Mouse (Mus musculus) embryonic facial prominence, embryonic 10.5 days (tissue): ENCODE data around the gene Serpina3a. TPM values are rescaled to one million over a fixed set of nuclear protein-coding genes. Genes with fewer than 3 reads are reported as not detected.

Experiments
- DNase-seq: peaks from one replicate; pipeline ENCODE4 v3.0.0-alpha.2; 2017; ENCODE audit warnings: low spot score
- H3K27ac ChIP-seq: fragments of 300-500 bp; sonication (generic); replicated peaks from 2 replicates; pipeline ENCODE4 v1.5.1; 2016; ENCODE audit warnings: mild to moderate bottlenecking
- H3K27me3 ChIP-seq: fragments of 300-500 bp; sonication (generic); replicated peaks from 2 replicates; pipeline ENCODE4 v1.6.1; 2016; ENCODE audit warnings: low read depth, mild to moderate bottlenecking; ENCODE audit not compliant: poor library complexity, severe bottlenecking
- H3K36me3 ChIP-seq: fragments of 300-500 bp; sonication (generic); replicated peaks from 2 replicates; pipeline ENCODE4 v1.6.1; 2016; ENCODE audit warnings: mild to moderate bottlenecking, moderate library complexity
- H3K4me1 ChIP-seq: fragments of 300-500 bp; sonication (generic); 2 replicates; pipeline ENCODE4 v1.6.1; 2016
- H3K4me3 ChIP-seq: fragments of 300-500 bp; sonication (generic); 2 replicates; pipeline ENCODE4 v1.5.1; 2016; ENCODE audit warnings: mild to moderate bottlenecking, moderate library complexity
- H3K9me3 ChIP-seq: fragments of 300-500 bp; sonication (generic); 2 replicates; pipeline ENCODE4 v1.6.1; 2016; ENCODE audit warnings: mild to moderate bottlenecking
- WGBS: fragments of 180-500 bp; shearing (Covaris S2); methylation state at CpG from one replicate; pipeline ENCODE4 v1.1.7; 2016; 5-methylcytosine and 5-hydroxymethylcytosine counted together
- polyA plus RNA-seq: library from polyadenylated mRNA; unstranded; fragments of >200 nt; fragmentation: Nextera tagmentation; extraction: Ambion mirVana; gene quantifications from 2 replicates; pipeline ENCODE4 v1.2.1, GENCODE M21; 2016

Gene Serpina3a
- polyA plus RNA-seq, 1 experiment from 2014 or later, result not detected

- DNase-seq, result no peak
These were observed 4.0 kb upstream of the Serpina3a start for GRCm38 (mm10) chr12:104108507-104108906.

GRCm38 (mm10) chr12:104114921-104115579, 2.5 kb downstream of the Serpina3a start:
- 68% methylated on average over 3 of the region's 3 CpGs for WGBS
- H3K4me3 ChIP-seq, result no peak overlapping the region
- no peaks in the 10 kb centered on the region for H3K36me3 ChIP-seq
- no peak for DNase-seq
- H3K9me3 ChIP-seq, result no peaks in the 10 kb centered on the region
- no peak overlapping the region for H3K27ac ChIP-seq
- no peaks in the 10 kb centered on the region for H3K27me3 ChIP-seq
- no peaks in the 10 kb centered on the region for H3K4me1 ChIP-seq

More at GRCm38 (mm10) chr12:104108507-104108906, 4.0 kb upstream of the Serpina3a start:
- H3K4me1 ChIP-seq, result no peaks in the 10 kb centered on the region
- no peak overlapping the region for H3K27ac ChIP-seq
- no peak overlapping the region for H3K4me3 ChIP-seq
- no peaks in the 10 kb centered on the region for H3K27me3 ChIP-seq
- no peaks in the 10 kb centered on the region for H3K36me3 ChIP-seq
- no peaks in the 10 kb centered on the region for H3K9me3 ChIP-seq
- 76% methylated on average over 2 of the region's 2 CpGs for WGBS

DNA sequence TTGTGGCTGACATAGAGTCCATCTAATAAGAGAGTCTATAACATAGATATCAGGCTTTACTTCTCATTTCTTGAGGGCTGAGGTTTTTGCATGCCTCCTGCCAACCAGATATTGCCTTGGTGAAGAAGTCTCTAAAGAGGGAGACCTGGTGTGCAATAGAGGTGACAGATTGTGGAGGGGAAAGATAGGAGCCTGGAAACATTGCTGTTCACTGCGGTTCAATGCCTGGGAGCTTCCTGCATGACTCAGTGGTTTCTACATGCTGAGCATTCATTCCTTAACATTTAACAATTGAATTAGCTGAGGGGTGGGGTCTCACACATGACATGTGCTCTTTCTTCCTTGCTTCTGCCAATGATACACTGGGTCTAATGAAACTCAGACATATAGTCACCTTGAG, 10.6 kb downstream of the Serpina3a start:
- no peak overlapping the region for H3K4me3 ChIP-seq
- no peaks in the 10 kb centered on the region for H3K9me3 ChIP-seq
- no peaks in the 10 kb centered on the region for H3K4me1 ChIP-seq
- no peak overlapping the region for H3K27ac ChIP-seq
- WGBS, result 98% methylated on average over 1 of the region's 1 CpGs
- no peak for DNase-seq
- H3K27me3 ChIP-seq, result no peaks in the 10 kb centered on the region
- no peaks in the 10 kb centered on the region for H3K36me3 ChIP-seq

DNA sequence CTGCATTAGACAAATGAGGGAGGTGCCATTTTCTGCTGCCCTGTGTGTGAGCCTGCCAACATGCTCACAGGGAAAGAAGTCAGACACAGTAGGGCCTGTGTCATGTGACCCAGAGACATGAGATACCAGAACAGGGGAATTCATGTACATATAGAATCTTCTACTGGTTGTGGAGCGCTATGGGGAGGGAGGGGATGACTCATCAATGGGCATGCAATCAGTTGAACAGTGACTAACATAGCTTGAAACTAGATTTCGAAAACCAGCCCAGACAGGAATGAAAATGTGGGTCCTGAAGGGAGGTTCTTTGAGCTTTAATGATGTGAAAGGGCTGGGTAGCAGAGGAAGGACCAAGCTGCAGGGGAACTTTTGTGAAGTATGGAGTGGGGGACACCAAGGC, 11.5 kb downstream of the Serpina3a start:
- 76% methylated on average over 2 of the region's 2 CpGs for WGBS
- H3K27ac ChIP-seq, result no peak overlapping the region
- H3K4me3 ChIP-seq, result no peak overlapping the region
- DNase-seq, result no peak
- H3K36me3 ChIP-seq, result no peaks in the 10 kb centered on the region
- H3K27me3 ChIP-seq, result no peaks in the 10 kb centered on the region
- no peaks in the 10 kb centered on the region for H3K4me1 ChIP-seq
- H3K9me3 ChIP-seq, result no peaks in the 10 kb centered on the region

DNA sequence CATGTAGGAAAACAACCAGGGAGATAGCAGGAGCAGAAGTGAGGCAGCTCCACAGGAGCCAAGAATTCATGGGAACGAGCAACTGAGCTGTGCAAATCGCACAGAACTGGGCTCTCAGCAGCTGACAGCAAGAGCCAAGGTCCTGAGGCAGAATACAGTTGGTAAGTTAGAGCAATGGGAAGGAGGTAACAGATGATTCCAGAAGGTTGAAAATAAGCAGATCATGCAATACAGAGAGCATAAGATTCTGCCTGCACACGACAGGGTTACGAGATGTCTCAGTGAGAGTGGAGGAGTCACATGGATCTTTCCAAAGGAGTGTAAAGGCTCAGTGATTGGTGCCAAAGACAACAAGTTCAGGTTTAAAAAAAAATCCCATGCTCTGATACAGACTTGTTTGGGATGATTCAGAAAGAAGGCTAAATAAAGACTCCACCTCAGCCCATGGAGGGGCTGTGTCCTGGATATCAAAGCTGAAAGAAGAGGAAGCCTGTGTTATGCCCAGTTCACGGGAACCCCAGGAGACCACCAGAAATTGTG, 12.6 kb downstream of the Serpina3a start:
- no peak for DNase-seq
- 89% methylated on average over 5 of the region's 5 CpGs for WGBS

GRCm38 (mm10) chr12:104127696-104128095, 15.2 kb downstream of the Serpina3a start, which contains the start of gene Serpina3b:
Gene Serpina3b (plus strand): TSS chr12:104127996.
- H3K4me3 ChIP-seq, result no peak within 1 kb of the TSS
- H3K9me3 ChIP-seq, result no peaks in the 10 kb centered on the region
- no peak for DNase-seq
- H3K36me3 ChIP-seq, result no peaks in the 10 kb centered on the region
- no peaks in the 10 kb centered on the region for H3K27me3 ChIP-seq
- H3K4me1 ChIP-seq, result no peaks in the 10 kb centered on the region
- WGBS, result 85% methylated on average over 5 of the region's 5 CpGs
- no peak within 1 kb of the TSS for H3K27ac ChIP-seq

More for the DNA sequence above, 12.6 kb downstream of the Serpina3a start:
- no peak overlapping the region for H3K27ac ChIP-seq
- H3K9me3 ChIP-seq, result no peaks in the 10 kb centered on the region
- no peaks in the 10 kb centered on the region for H3K36me3 ChIP-seq
- no peaks in the 10 kb centered on the region for H3K27me3 ChIP-seq
- H3K4me3 ChIP-seq, result no peak overlapping the region
- H3K4me1 ChIP-seq, result no peaks in the 10 kb centered on the region

- H3K4me1 ChIP-seq, result no peaks in the 10 kb centered on the region
- no peaks in the 10 kb centered on the region for H3K36me3 ChIP-seq
- H3K27me3 ChIP-seq, result no peaks in the 10 kb centered on the region
- no peak for DNase-seq
- H3K9me3 ChIP-seq, result no peaks in the 10 kb centered on the region
- no peak overlapping the region for H3K27ac ChIP-seq
- no peak overlapping the region for H3K4me3 ChIP-seq
These were observed 18.5 kb downstream of the Serpina3a start for GRCm38 (mm10) chr12:104131041-104131440.

DNA sequence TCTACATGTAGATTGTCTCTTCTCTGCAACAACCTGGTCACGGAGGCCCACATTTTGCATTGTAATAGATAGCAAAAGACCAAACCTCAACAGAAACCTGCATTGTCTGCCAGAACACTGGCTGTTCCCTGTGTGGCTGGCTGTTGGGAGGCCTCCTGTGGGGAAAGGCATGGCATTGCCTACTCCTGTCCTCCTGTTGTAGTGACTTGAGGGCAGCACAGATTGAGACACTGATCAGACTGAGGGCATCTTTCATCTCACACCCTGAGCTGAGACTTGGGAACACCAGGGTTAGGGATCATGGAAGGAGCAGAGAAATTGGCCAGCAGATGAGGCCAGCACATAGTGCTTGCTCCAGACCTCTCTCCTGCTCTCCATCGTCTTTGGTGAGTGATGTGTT, 25.7 kb downstream of the Serpina3a start:
- Histone ChIP-seq H3K36me3 (no peaks in the 10 kb centered on the region), H3K9me3 (no peaks in the 10 kb centered on the region), H3K4me3 (no peak overlapping the region), H3K27me3 (no peaks in the 10 kb centered on the region), H3K4me1 (no peaks in the 10 kb centered on the region), H3K27ac (no peak overlapping the region)
- DNase-seq, result no peak
- 84% methylated on average over 2 of the region's 2 CpGs for WGBS

- Histone ChIP-seq H3K4me3 (no peak overlapping the region), H3K27me3 (no peaks in the 10 kb centered on the region), H3K4me1 (no peaks in the 10 kb centered on the region), H3K36me3 (no peaks in the 10 kb centered on the region), H3K27ac (no peak overlapping the region), H3K9me3 (no peaks in the 10 kb centered on the region)
- DNase-seq, result peak; percentile 2
- WGBS, result 90% methylated on average over 4 of the region's 4 CpGs
These were observed 28.1 kb downstream of the Serpina3a start for GRCm38 (mm10) chr12:104140543-104141103.

GRCm38 (mm10) chr12:104141506-104141905, 29.0 kb downstream of the Serpina3a start:
- Histone ChIP-seq H3K4me1 (no peaks in the 10 kb centered on the region), H3K36me3 (no peaks in the 10 kb centered on the region), H3K9me3 (no peaks in the 10 kb centered on the region), H3K27ac (no peak overlapping the region), H3K4me3 (no peak overlapping the region), H3K27me3 (no peaks in the 10 kb centered on the region)
- no peak for DNase-seq
- WGBS, result 81% methylated on average over 1 of the region's 1 CpGs

DNA sequence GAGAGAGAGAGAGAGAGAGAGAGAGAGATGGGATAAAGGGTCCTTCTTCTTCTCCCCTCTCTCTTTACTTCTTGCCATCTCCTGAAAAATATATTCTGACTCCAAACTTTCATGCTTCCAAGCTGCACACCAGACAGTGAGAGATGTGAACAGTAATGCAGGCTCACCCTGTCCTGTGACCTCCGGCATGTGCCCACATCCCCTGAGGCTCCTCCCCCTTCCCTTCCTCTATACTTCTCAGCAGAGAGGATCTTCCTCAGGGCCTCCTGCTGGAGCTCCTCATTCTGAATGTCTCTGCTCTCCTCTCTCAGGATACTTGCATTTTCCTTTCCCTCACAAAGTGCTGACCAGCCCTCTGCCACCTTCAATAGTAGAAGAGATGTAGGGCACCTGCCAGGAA, 29.9 kb downstream of the Serpina3a start:
- Histone ChIP-seq H3K4me3 (no peak overlapping the region), H3K36me3 (no peaks in the 10 kb centered on the region), H3K27me3 (no peaks in the 10 kb centered on the region), H3K9me3 (no peaks in the 10 kb centered on the region), H3K27ac (no peak overlapping the region), H3K4me1 (no peaks in the 10 kb centered on the region)
- DNase-seq, result no peak
- WGBS, result 58% methylated on average over 1 of the region's 1 CpGs

DNA sequence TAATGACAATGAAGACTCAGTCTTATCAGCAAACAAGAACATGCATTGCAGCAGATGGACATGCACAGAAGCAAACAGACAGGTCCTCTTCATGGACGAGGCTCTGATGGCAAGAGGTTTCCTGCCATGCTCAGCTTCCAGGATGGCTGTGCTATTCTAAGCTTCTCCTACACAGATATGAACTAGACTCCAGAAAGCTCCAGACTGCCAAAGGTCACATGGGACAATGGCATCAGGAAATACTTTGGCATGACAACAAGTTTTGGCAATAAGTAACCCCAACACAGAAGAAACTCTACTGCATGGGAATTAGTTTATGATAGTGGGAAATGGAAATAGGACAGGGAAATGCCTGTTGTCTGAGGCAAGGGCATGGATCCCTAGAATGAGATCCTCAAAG, 30.8 kb downstream of the Serpina3a start:
- no peak for DNase-seq
- 81% methylated on average over 1 of the region's 1 CpGs for WGBS

GRCm38 (mm10) chr12:104145571-104145970, 33.0 kb downstream of the Serpina3a start:
- no peak for DNase-seq
- Histone ChIP-seq H3K27ac (no peak overlapping the region), H3K27me3 (no peaks in the 10 kb centered on the region), H3K4me3 (no peak overlapping the region), H3K36me3 (no peaks in the 10 kb centered on the region), H3K4me1 (no peaks in the 10 kb centered on the region), H3K9me3 (no peaks in the 10 kb centered on the region)
- WGBS, result 87% methylated on average over 2 of the region's 2 CpGs

More for the DNA sequence above, 30.8 kb downstream of the Serpina3a start:
- H3K4me3 ChIP-seq, result no peak overlapping the region
- H3K36me3 ChIP-seq, result no peaks in the 10 kb centered on the region
- no peaks in the 10 kb centered on the region for H3K27me3 ChIP-seq
- H3K9me3 ChIP-seq, result no peaks in the 10 kb centered on the region
- no peaks in the 10 kb centered on the region for H3K4me1 ChIP-seq
- H3K27ac ChIP-seq, result no peak overlapping the region
